ENCODE assay signal across 8 mouse cellular contexts in the genomic region with DNA sequence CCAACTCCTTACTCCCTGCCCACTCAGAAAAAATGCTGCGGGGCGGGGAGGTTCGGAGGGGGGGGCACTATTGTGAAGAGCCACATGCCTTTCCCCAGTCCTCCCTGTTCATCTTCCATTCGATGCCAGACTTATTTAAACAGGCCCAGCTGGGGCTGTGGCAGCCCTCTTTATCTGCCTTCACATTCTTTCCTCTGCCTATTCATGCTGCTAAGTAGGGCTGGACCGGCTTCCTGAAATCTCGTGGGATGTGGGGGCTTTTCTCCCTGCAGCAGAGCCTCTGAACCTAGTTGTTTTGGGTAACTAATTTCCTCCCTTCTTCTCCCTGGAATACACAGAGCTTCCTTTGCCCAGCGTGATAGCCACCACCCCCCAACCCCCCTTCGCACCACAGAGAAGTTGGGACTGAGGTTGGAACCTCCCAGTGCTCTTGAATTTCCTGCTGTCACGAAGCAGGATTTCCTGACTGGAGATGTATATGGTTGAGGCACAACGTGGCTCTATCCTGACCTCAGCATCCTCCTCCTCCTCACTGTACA.
A peak's percentile ranks its signal among the peaks of the same experiment; 100 is the strongest.
DNase-seq lines count a peak whose midpoint lies in the region; ATAC-seq and TF ChIP-seq lines count a peak whose summit lies in the region.

No protein-coding gene starts in this region.

- H3K36me3 ChIP-seq in embryonic facial prominence, embryonic 11.5 days (replicated peaks; ENCODE audit: control insufficient read depth, insufficient read depth, low read depth, low read length), result no peaks in the 10 kb centered on the region
- H3K36me3 ChIP-seq in limb, embryonic 14.5 days (ENCODE audit: control insufficient read depth, insufficient read depth, low read length), result no peaks in the 10 kb centered on the region

- intact Hi-C loops in heart, postnatal 36 days (cut with DNase I), result loop anchor here (2.0 to 10.0 kb wide), 3 partner anchors 503 to 698 kb away; no protein-coding TSS in a partner anchor

- peak; percentile 70 for DNase-seq in ES-CJ7 (ENCODE audit: low read depth, low spot score)
- DNase-seq in embryonic facial prominence, embryonic 11.5 days (ENCODE audit: low spot score), result peak; percentile 45
- peak; percentile 28 to 35 for DNase-seq in heart, postnatal 36 days
- peak; percentile 28 for DNase-seq in limb, embryonic 14.5 days (ENCODE audit: low spot score)
- DNase-seq in neural tube, embryonic 10.5 days (ENCODE audit: extremely low spot score, low spot score), result peak; percentile 25
- no peak for DNase-seq in urinary bladder, postnatal 10 days (ENCODE audit: low spot score)
- no peak for DNase-seq in right cerebral cortex, postnatal 14 days
- no peak for DNase-seq in urinary bladder, postnatal 14 days (ENCODE audit: low spot score)

- 14% methylated on average over 10 of the region's 10 CpGs for whole genome bisulfite sequencing in embryonic facial prominence, embryonic 11.5 days
- WGBS in limb, embryonic 14.5 days, result 34% methylated on average over 10 of the region's 10 CpGs

- H3K9ac ChIP-seq in embryonic facial prominence, embryonic 11.5 days (replicated peaks; ENCODE audit: low read length), result no peak overlapping the region
- H3K9ac ChIP-seq in limb, embryonic 14.5 days (ENCODE audit: low read depth, low read length, severe bottlenecking), result no peak overlapping the region

- no peaks in the 10 kb centered on the region for H3K9me3 ChIP-seq in embryonic facial prominence, embryonic 11.5 days (replicated peaks; ENCODE audit: control insufficient read depth, low read length)
- no peaks in the 10 kb centered on the region for H3K9me3 ChIP-seq in limb, embryonic 14.5 days (ENCODE audit: control insufficient read depth, low read length)

- TF ChIP-seq POLR2A in limb, embryonic 14.5 days (IDR thresholded peaks at IDR 0.05; ENCODE audit: borderline replicate concordance, extremely low read depth, insufficient read depth, insufficient read length), result no peak

- no peak overlapping the region for H3K4me3 ChIP-seq in embryonic facial prominence, embryonic 11.5 days (ENCODE audit: low read depth, low read length)
- H3K4me3 ChIP-seq in limb, embryonic 14.5 days (replicated peaks; ENCODE audit: low read length), result no peak overlapping the region

- no peaks in the 10 kb centered on the region; the same call in 1 of the 2 replicates for H3K4me1 ChIP-seq in embryonic facial prominence, embryonic 11.5 days (ENCODE audit: control insufficient read depth, insufficient read depth, low read length)
- peaks cover 17% of the 10 kb centered on the region for H3K4me1 ChIP-seq in limb, embryonic 14.5 days (ENCODE audit: control insufficient read depth, insufficient read depth, low read length)

- H3K27ac ChIP-seq in embryonic facial prominence, embryonic 11.5 days (replicated peaks; ENCODE audit: low read depth, low read length), result no peak overlapping the region
- H3K27ac ChIP-seq in limb, embryonic 14.5 days (replicated peaks; ENCODE audit: low read depth, low read length), result 0 out of 2 replicates have a peak overlapping the region, but pooled peaks have one; percentile 2

- no peaks in the 10 kb centered on the region for H3K27me3 ChIP-seq in embryonic facial prominence, embryonic 11.5 days (ENCODE audit: control insufficient read depth, insufficient read depth, low read length)
- no peaks in the 10 kb centered on the region for H3K27me3 ChIP-seq in limb, embryonic 14.5 days (ENCODE audit: control insufficient read depth, insufficient read depth, low read length)

- no peak; the same call in 1 of the 2 replicates for ATAC-seq in embryonic facial prominence, embryonic 11.5 days (replicated peaks; ENCODE audit: insufficient number of reproducible peaks, low FRiP score, low TSS enrichment, low read depth)
- no peak for ATAC-seq in limb, embryonic 14.5 days (ENCODE audit: low FRiP score, low read depth)

- H3K4me2 ChIP-seq in embryonic facial prominence, embryonic 11.5 days (ENCODE audit: low read depth, low read length), result no peak overlapping the region
- no peak overlapping the region for H3K4me2 ChIP-seq in limb, embryonic 14.5 days (replicated peaks; ENCODE audit: low read depth, low read length, severe bottlenecking)

Comparison
In these comparisons a context has a peak if more than half of its experiments do, and no peak if none do; other contexts are left out.
1. DNase-seq: peak in ES-CJ7 (single experiment), embryonic facial prominence, embryonic 11.5 days (single experiment), heart, postnatal 36 days (2 of 2), limb, embryonic 14.5 days (single experiment) and neural tube, embryonic 10.5 days (single experiment); none in urinary bladder, postnatal 10 days (single experiment), right cerebral cortex, postnatal 14 days (single experiment) and urinary bladder, postnatal 14 days (single experiment).